Mouse (Mus musculus) layer of hippocampus, postnatal 25 days (tissue): ENCODE data around the gene Wdfy1. TPM values are rescaled to one million over a fixed set of nuclear protein-coding genes. Genes with fewer than 3 reads are reported as not detected.

Source experiments
- DNase-seq, 2 experiments: peaks; one replicate each; pipeline ENCODE4 v3.0.0; 2022; ENCODE audit warnings: mixed read lengths in 2 of 2, low spot score in 1 of 2; ENCODE audit errors: extremely low spot score in 1 of 2
- total RNA-seq, 2 experiments: library from RNA; stranded (reverse); gene quantifications; 2 replicates each; pipeline ENCODE4 v1.2.3; 2021

The Wdfy1 gene
- total RNA-seq, 2 experiments from 2014 or later = 35.8 to 41.3 TPM

- DNase-seq = no peak
Measured at GRCm38 (mm10) chr1:79714152-79714923, 61.6 kb downstream of the Wdfy1 start.

- no peak for DNase-seq
Measured at GRCm38 (mm10) chr1:79713081-79713480, 62.9 kb downstream of the Wdfy1 start.

GRCm38 (mm10) chr1:79711147-79712126, 64.5 kb downstream of the Wdfy1 start:
- no peak for DNase-seq

GRCm38 (mm10) chr1:79710678-79711077, 65.3 kb downstream of the Wdfy1 start:
- no peak for DNase-seq

- DNase-seq = no peak
Measured at GRCm38 (mm10) chr1:79710216-79710615, 65.7 kb downstream of the Wdfy1 start.

GRCm38 (mm10) chr1:79707383-79707782, 68.6 kb downstream of the Wdfy1 start:
- DNase-seq = no peak

- DNase-seq = no peak
Measured at GRCm38 (mm10) chr1:79706707-79707106, 69.2 kb downstream of the Wdfy1 start.

- no peak for DNase-seq
Measured at GRCm38 (mm10) chr1:79704672-79705071, 71.3 kb downstream of the Wdfy1 start.

GRCm38 (mm10) chr1:79703520-79703919, 72.4 kb downstream of the Wdfy1 start:
- no peak for DNase-seq

GRCm38 (mm10) chr1:79698506-79698905, 77.4 kb downstream of the Wdfy1 start:
- no peak for DNase-seq

- DNase-seq = peak in 1 of 2 experiments; percentile 45
Measured at GRCm38 (mm10) chr1:79697382-79697781, 78.6 kb downstream of the Wdfy1 start.

GRCm38 (mm10) chr1:79696933-79697332, 79.0 kb downstream of the Wdfy1 start:
- DNase-seq = no peak

- no peak for DNase-seq
Measured at GRCm38 (mm10) chr1:79692482-79692881, 83.5 kb downstream of the Wdfy1 start.

- no peak for DNase-seq
Measured at GRCm38 (mm10) chr1:79687254-79687653, 88.7 kb downstream of the Wdfy1 start.

GRCm38 (mm10) chr1:79684027-79684426, 91.9 kb downstream of the Wdfy1 start:
- no peak for DNase-seq

GRCm38 (mm10) chr1:79682936-79683335, 93.0 kb downstream of the Wdfy1 start:
- no peak for DNase-seq

GRCm38 (mm10) chr1:79680777-79681176, 95.2 kb downstream of the Wdfy1 start:
- no peak for DNase-seq

- no peak for DNase-seq
Measured at GRCm38 (mm10) chr1:79678117-79678684, 97.7 kb downstream of the Wdfy1 start.

GRCm38 (mm10) chr1:79675716-79676115, 100.2 kb downstream of the Wdfy1 start:
- no peak for DNase-seq

GRCm38 (mm10) chr1:79671543-79672337, 104.2 kb downstream of the Wdfy1 start, which contains the start of gene Ap1s3:
Ap1s3 (minus strand) TSS chr1:79671972.
- peak; percentile 28 to 31 for DNase-seq
